Mouse (Mus musculus): ENCODE data around the gene Brd3os.

Gene Brd3os

DNA sequence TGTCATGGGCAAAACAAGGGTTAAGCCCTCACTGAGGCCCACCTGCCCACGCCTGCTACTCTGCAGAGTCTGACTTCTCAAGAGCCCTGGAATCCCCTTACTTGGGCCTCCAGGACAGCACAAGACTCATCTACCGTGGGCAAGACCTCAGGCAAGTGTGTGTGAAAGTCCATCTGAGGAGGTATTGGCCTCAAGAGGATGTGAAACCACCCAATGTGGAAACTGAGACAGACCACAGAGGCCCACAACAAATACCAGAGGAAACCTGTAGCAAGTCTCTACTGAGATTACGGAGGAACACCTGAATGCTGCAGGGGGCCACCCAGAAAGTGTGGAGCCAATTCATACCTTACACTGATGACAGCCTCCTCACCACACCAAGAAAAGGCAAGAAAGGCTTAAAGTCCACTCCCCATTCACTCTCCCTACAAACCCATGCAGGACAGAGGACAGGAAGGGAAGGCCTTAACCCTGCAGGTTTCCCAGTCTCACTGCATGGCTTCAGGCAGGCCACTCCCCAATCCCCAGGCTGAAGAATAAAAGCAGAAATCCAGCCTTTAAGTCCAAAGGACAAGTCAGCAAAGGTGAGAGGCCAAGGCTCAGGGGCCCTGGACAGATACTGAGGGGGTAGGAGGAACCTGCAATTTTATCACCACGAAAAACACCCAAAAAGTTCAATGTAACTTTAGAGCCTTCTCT lies 27.3 kb downstream of the Brd3os start:
- no peak for DNase-seq (ENCODE audit: low spot score)

DNA sequence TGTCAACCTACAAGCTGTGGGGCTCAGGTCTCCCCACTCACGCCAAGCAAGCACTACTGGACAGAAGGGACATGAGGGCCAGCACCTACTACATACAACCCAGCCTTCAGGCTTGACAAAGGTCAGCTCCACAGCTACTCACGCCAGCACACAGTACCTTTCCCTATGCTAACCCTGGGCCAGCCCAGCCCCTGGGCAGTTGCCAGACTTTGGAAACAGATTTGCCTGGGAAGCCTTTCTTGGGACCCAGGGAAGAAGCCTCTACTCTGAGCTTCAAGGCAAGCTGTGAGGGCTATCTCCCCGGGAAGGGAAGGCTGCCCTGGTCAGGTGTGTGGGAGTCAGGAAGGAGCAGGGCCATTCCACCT lies 27.8 kb downstream of the Brd3os start:
- DNase-seq (ENCODE audit: low spot score), result no peak

DNA sequence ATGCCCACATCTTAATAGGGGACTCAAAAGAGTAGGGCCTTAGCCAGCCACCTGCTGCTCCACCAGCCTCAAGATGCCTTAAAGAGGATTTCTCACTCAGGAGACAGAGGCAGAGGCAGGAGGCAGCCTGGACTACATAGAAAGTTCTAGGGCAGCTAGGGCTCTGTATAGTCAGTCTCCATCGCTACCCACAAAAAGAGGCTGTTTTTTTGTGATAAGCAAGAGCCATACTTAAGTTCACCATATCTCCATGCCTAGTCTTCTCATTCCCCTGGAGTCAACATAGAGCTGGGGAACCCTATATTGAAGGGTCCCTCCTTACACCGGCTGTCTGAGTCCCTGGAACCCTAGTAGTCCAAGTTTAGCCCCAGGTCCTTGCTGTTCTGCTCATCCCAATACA lies 28.4 kb downstream of the Brd3os start:
- no peak for DNase-seq (ENCODE audit: low spot score)

DNA sequence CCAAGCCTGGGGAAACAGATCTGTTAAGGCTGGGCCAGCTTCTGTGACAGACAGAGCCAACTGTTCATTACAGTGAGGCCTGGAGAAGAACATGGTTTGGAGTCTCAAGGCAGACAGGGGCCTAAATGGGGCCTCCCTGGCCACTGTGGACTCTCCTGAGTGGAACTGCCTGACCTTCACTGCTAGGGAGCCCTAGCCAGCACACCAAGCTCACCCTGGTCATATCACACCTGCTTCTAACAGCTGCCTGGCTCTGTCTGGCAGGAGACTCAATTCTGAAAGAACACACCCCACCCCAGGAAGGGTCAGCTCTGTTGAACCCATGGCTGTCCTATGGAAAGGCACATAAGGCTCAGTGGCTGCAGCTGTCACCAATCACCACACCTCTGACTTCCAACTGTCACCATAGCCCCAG lies 29.1 kb downstream of the Brd3os start:
- DNase-seq (ENCODE audit: low spot score), result no peak

DNA sequence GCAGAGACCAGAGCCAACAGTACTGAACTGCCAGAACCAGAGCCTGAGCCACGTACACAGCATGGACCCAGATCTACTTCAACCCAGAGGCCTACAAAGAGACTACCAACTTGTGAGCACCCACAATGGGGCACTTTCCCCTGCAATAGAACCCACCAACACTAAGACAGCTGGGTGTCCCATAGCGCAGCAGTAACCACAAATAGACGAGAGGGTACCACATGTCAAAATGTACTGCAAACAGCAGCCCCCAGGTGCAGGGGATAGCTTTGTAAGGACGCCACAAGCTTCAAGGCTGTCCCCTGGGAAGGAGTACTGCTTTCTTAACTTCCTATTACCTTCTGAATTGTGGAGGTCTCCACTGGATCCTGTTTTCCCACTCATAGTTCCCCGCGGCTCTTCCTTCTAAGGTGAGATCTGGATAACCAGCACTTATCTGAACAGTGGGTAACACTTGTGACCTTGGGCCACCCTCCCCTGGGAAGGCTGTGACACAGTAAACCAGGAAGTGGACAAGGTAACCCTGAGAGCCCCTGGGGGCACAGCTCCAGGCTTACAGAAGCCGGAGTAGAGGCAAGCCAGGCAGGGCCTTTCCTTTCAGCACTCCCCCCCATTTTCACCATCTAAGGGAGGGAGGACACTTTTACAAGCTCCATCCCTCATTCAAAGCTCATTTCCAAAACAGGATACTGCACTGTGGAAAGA lies 31.1 kb downstream of the Brd3os start:
- DNase-seq (ENCODE audit: low spot score), result no peak

DNA sequence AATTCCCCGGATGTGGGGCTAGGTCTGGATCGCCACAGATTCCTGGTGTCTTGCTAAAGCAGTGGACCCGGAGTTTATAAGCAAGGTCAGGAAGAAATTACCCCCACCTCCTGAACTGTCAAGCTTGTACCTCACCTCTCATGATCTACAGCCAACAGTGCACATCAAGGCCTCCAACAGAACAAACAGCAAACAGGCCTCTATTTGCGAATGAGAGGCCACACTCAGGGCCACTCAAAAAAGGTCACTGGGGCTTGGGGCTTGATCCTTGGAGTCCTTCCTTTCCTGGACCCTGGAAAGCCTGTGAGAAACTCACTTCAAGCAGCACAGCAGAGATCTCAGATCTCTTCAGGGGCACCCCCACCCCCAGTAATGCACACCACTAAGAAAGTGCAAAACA lies 31.8 kb downstream of the Brd3os start:
- no peak for DNase-seq (ENCODE audit: low spot score)

DNA sequence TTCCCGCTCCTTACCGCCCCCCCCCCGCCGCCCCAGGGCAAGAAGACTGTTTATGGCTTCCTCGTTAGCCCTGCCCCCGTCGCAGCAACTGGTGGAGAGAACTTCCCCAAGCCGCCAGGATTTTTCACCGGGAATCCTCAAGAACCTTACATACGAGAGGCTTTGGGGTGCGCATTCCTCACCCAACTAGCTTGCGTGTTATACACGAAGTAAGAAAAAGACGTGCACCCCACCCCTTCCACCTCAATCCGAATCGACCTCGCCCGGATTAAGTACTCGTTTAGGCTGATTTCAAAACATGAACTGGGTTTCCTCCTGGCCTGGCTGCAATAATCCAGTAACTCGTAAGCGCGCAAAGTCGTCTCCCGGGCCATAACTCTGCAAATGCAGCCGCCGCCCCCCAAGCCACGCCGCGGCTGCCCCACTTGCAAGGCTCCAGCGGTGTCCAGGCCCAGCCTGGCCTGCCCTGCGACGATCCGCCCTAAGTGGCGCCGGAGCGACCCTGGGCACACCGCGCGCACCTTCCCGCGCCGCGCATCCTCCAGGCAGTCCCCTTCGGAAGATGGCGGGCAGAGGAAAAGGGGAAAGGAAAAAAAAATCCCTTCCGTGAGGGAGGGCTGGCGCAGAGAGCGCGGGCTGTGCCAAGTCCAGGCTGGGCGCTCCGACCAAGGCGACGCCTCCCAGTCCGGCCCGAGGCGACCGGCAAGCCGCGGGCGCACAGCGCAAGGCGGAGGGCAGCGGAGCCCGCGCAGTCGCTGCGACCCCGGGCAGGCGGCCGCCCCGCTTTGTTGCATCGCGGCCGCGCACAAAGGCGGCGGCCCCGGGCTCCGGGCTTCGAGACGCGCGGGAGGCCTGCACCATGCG lies 32.7 kb downstream of the Brd3os start:
- peak; percentile 57 for DNase-seq (ENCODE audit: low spot score)

DNA sequence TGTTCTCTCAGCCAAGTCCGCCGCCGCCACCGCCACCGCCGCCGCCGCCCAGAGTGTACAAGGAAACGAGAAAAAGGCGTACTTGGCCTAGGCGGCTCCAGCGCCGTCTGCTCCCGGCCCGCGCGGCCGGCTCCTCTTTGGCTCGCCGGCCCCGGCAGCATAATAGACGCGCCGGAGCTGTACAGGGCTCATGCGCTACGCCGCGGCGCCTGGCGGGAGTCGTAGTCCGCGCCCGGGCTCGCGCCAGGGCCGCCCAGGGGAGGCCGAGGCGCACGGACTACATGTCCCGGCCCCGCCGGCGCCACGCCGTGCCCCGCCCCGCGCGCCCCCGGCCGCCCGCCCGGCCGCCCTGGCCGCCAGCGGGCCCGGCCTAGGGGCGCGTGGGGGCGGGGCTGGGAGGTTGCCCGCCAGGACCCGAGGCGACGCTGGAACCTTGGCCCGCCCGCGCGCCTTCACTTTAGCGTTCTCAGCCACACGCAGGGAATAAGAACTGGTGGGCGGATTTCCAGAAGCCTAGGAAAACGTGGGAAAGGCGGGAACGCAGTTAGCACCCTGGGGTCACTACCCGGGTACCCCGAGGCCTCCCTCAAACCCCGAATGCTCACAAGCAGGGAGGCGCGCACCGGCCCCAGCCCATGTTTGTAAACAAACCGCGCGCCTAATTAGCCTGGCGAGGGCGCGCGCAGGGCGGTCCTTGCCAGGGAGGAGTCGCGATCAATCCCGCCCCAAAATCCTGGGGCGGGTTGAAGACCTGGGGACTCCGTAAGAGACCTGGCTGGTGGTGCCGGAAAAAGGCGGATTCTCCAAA lies 33.6 kb downstream of the Brd3os start:
- peak; percentile 96 for DNase-seq (ENCODE audit: low spot score)

DNA sequence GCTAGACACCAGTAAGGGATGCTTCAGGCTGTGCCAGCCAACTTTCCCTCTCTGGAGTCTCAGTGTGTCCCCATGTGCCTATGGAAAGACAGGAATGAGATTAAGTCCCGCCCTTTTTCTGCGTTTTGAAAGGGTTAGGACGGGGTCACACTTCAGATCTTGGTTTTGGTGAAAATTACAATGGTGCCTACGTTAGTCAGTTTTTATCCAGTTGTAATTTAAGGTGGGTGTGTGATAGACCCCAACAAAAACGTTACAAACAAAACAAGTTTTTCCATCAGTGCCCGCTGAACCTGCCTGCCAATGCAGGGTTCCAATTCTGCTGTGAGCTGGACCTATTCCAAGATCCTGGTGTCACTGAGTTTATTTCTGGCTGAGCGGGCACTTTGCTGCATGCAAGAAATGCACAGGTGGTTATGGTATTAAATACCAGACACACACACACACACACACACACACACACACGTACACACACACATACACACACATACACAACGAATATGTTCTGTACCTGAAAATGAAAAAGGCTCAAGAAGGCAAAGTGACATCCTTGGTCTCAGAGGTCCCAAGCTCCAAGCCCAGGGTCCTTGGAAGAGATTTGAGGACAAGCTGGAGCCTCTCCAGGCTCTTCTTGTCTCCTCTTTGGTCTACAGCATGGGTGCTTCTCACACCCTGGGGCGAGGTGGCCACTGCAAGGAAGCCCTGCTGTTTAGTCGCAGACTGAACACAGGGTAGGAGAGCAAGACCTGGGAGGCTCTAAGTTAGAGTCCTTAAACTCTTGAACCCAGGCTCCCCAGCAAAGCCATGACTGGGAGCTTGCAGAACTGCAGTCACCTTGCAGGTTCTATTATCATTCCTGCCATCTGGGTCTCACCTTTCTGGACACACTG lies 34.4 kb downstream of the Brd3os start:
- DNase-seq (ENCODE audit: low spot score), result no peak

DNA sequence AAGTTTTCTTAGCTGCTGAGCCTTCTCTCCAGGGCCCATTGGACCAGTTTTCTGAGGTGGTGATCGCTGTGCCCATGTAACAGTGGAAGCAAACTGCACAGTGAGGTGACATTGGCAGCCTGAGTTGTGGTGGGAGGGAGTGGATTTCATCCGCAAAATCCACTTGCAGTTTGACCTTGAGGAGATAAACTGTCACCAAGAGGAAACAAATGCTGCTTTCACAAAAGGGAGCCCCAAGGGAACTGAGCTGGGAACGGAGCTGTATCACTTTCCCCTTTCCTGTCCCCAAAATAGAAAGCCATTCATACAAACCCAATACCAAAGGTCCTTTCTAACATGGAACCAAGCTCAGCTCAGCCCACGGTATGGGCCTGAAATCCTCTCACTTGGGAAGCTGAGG lies 37.7 kb downstream of the Brd3os start:
- no peak for DNase-seq (ENCODE audit: low spot score)

DNA sequence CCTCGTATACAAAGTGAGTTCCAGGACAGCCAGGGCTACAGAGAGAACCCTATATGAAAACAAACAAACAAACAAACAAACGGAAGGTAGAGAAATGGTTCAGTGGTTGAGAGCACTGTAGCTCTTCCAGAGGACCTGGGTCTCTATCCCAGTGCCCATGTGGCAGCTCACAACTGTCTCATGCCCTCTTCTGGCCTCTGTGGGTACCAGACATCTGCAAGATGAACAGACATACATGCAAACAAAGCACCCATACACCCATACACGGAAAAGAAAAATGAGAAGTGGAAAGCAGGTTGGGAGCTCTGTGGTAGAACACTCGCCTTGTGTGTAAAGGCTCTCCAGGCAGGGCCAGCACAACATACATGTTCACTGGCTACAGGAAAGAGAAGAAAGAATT lies 38.2 kb downstream of the Brd3os start:
- DNase-seq (ENCODE audit: low spot score), result no peak

DNA sequence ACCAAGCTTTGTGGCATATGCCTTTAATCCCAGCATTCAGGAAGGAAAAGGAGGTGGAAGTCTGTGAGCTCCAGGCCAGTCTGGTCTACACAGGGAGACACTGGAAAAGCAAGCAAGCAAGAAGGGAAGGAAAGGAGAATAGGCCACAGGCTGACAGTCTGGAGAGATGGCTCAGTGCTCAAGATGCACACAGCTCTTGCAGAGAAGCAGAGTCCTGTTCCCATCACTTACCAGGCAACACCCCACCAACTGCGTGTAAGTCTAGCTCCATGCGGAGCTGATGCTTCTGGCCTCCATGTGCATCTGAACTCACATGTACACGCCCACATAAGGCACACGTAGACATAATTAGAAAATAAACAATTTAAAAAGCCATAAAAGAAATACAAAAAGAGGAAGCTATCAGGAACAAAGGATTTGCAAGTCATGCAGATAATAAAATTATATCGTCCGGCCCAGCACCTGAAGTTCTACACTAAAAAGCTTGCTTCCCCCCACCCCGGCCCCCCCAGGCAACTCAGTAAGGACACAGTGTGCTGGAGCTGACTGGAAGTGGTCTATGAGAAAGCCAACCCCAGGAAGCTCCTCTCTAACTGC lies 40.2 kb downstream of the Brd3os start:
- DNase-seq (ENCODE audit: low spot score), result no peak

DNA sequence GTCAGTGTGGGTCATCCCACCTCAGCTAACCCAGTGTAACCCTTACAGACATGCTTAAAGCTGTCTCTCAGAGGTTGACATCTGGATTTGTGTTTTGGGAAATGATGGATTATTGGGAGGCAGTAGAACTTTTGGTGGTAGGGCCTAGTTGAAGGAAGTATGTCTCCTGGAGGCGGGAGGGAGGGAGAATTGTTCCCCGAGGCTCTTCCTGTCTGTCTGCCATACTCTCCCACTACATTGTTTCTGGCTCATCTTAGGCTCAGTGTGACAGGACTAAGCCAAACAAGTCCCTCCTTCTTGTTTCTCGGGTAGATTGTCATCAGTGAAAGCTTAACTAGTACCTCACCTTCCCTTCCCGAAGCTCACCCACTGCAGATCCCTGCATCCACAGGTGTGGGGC lies 44.6 kb downstream of the Brd3os start:
- no peak for DNase-seq (ENCODE audit: low spot score)

DNA sequence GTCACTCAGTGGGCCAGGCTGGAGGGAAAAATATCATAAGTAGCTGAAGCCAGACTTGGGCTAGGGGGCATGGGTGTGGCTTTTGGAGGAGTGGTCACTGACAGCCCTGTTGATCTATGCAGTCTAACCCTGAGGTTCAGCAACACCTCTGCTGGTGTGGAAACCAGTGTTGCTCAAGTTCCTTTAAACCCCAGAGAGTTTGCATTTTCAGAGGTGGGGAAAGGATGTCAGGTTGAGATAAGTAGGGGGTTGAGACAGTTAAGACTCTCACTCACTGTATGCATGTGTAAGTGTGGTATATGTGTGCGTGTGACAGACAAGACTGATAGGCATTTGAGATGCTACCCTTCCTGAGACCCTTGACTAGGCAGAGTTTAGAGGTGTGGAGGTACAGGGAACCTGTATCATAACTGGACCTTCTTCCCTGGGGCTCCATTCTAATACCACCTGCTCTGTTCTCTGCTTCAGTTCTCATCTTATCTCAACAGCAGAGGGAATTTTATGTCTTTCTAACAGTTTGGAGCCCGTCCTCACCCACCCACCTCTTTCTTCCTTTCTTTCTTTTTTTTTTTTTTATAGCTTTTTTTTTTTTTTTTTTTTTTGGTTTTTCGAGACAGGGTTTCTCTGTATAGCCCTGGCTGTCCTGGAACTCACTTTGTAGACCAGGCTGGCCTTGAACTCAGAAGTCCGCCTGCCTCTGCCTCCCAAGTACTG lies 45.4 kb downstream of the Brd3os start:
- DNase-seq (ENCODE audit: low spot score), result no peak

DNA sequence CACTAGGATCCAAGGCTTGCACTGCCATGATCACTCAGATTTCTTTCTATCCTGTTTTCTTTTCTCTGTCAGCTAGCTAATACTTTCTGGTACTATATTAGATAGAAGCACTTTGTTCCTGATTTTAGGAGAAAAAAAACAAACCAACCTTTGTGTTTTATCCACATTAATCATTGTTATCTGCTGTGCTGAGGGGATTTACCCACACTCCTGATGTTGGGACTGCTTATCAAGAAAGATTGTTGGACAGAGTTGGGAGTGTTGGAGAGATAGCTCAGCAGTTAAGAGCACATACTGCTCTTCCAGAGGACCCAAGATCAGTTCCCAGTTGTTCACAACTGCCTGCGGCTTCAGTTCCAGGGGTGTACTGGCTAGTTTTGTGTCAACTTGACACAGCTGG lies 46.2 kb downstream of the Brd3os start:
- DNase-seq (ENCODE audit: low spot score), result no peak

DNA sequence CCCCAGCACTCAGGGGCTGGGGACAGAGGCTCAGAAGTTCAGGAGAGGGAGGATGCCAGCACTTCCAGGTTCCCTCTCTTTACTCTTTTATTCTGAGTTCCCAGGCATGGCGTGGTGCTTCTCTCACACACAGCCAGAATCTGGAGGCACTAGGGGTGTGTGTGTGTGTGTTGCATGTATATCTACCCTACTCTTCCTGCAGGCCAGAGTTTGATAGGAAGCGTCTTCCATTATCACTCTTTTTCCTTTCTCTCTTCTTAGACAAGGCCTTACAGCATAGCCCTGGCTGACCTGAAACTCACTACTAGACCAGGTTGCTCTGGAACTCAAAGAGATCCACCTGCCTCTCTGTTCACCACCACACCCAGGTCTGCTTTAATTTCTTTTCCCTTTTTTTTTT lies 48.8 kb downstream of the Brd3os start:
- no peak for DNase-seq (ENCODE audit: low spot score)

All from retina, embryonic 14.5 days (tissue).